Mouse (Mus musculus) frontal cortex, postnatal 14 days (tissue): ENCODE measurements around the gene Thra.
"Not testable (repeated sequence)": the region's sequence is repeated elsewhere in the genome, so short reads cannot be mapped to it uniquely, and the experiment has no call there.

ENCODE experiments used
- DNase-seq, 2 experiments: peaks; one replicate each; pipeline ENCODE4 v3.0.0; 2022; ENCODE audit warnings: low spot score in 2 of 2

The Thra gene

GRCm38 (mm10) chr11:98740393-98741050 is at the start of gene Thra:
TSS of gene Thra (plus strand) at chr11:98740638.
- peak in 1 of 2 experiments; percentile 52 for DNase-seq

DNA sequence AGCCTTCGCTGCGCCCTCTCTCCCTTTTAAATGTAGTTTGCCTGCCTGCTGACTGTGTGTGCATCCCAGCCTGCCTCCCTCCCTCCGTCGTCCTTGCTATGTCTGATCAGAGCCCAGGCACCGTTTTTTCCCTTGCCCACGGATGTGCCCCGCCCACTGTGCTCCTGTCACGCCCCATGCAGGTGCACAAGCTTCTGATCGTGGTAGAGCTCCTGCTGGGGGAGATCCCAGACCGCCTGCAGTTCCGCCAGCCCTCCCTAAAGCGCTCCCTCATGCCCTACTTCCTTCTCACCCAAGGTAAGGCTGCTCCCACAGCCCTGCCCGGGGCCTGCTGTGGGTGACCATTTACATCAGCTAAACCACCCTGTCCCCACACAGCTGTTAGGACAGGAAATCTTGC is 47.2 kb upstream of the Thra start:
- DNase-seq = no peak

DNA sequence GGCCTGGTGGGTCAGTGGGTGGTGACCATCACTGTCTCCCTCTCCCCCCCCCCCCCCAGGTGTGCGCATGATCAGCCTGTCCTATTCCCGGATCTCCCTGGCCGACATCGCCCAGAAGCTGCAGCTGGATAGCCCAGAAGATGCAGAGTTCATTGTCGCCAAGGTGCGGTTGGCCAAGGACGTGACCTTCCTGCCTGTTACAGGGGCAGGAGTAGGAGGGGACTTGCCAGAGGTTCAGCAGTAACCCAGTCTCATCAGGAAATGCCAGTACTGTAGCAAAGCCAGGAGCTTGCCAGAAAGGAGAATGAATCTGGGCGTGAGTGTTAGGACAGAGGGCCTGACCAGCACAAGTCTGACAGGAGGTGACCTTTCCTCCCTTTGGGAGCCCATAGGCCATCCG is 46.7 kb upstream of the Thra start:
- no peak for DNase-seq

- DNase-seq = no peak
Measured at GRCm38 (mm10) chr11:98694301-98694700, 46.1 kb upstream of the Thra start.

DNA sequence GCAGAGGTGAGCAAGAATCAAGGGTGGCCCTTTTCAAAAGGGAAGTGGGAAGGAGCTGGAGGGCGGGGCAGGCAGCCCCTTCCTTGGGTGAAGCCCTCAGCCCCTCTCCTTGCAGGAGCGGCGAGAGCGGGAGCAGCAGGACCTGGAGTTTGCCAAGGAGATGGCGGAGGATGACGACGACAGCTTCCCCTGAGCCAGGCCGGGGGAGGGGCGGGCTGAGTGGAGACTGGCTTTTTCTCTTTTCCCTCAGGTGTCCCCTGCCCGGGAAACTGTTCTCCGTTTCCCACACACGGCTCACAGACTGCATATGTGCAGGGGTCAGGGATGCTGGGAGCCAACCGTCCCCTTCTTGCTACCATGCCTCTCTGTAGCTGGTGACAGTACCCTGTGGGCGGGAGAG is 45.0 kb upstream of the Thra start:
- no peak for DNase-seq

GRCm38 (mm10) chr11:98696454-98697216 is 43.8 kb upstream of the Thra start:
- no peak for DNase-seq

DNA sequence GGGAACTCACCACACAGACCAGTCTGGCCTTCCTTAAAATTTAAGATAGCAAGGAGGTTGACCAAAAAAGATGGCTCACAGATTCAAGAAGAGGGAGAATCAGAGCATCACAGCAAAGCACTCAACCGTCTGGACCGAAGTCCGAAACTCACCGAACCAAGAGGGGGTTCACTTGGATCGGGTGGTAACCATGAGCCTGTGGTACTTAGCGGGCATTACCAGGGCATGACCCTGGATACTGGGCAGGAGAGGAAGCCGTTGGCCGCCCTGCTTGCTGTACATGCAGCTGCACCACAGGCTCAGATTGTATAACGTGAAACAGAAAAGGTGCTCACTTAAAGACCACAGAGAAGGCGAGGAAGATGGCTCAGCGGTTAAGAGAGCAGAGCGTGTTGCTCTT is 43.2 kb upstream of the Thra start:
- DNase-seq = no peak

DNA sequence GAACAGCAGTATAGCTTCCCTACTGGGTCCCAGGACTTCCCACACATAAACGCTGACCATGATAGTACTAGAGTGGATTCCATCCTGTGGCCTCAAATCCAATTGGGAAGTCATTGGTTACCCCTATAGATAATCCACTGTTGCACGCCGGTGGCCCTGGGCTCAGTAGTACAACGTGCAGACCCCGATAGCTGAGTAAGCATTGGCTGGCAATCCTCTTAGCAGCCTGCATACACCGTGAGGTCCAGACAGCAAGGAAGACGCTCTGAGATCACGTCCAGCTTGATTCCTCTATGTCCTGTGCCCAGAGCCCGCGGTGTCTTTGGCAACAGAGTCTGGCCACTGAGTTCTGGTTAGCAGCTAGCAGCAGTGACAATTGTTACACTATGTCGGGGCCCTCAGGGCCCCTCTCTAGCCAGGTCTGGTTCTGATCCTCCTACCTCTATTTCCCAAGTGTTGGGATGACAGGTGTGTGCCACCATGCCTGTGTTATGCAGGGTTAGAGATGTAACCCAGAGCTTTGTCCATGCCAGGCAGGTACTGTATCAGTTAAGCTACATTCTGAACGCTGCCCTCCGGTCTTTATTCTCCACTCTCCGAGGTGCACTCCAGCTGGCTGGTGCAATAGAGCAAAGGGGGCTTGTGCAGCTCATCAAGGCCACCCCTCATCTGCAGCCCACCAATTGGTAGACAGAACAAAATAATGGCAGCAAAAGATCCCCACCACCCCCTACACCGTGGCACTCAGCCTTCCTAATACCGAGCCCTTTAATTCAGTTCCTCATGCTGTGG is 41.4 kb upstream of the Thra start:
- DNase-seq = no peak

DNA sequence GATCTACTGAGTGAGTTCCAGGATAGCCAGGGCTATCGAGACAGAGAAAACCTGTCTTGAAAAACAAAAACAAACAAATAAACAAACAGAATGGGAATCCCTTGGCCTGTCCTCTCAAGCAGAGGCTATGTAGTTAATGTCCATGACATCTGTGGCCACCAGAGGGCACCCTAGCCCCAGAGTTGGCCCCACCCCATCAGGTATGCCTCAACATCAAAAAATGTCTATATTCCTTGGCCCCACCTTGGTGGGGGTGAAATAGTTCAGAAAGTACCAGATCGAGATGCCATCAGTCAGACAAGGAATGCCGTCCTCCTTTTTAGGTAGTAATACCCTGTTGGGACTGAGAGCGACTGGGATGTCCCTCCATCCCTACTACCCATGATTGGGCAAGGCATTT is 40.5 kb upstream of the Thra start:
- peak; percentile 40 to 74 for DNase-seq

- peak in 1 of 2 experiments; percentile 3 for DNase-seq
Measured at GRCm38 (mm10) chr11:98701213-98701670, 39.2 kb upstream of the Thra start, which contains the start of gene Csf3. TSS of gene Csf3 (plus strand) at chr11:98701263.

DNA sequence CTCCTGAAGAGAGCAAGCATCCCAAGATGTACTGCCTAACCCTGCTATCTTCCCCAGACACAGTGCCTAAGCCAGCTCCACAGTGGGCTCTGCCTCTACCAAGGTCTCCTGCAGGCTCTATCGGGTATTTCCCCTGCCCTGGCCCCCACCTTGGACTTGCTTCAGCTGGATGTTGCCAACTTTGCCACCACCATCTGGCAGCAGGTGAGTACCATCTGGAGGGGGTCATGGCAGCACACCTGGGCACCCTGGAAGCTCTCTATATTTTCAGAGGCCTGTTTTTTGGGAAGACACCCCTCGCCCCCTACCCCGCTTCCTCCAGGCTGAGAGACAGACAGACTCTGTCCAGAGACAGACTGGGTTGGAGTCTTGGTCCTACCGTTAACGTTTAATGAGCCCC is 38.1 kb upstream of the Thra start:
- no peak for DNase-seq

DNA sequence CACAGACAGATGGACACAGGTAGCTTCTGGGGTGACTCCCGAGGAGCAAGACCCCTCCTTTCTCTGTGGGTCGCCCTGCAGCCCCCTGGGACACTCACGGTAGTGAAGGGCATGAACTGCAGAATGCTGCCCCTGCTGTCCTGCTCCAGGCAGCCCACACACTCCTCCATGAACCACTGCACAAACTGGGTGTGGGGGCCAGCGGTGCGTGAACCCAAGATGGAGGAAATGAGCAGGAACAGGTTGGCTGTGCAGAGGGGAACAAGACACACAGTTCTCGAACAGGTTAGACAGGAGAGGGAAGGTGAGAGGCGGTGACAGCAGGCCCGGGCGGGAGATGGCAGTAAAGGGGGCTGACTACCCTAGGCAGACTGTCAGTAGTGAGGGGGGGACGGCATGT is 35.4 kb upstream of the Thra start:
- DNase-seq = no peak

DNA sequence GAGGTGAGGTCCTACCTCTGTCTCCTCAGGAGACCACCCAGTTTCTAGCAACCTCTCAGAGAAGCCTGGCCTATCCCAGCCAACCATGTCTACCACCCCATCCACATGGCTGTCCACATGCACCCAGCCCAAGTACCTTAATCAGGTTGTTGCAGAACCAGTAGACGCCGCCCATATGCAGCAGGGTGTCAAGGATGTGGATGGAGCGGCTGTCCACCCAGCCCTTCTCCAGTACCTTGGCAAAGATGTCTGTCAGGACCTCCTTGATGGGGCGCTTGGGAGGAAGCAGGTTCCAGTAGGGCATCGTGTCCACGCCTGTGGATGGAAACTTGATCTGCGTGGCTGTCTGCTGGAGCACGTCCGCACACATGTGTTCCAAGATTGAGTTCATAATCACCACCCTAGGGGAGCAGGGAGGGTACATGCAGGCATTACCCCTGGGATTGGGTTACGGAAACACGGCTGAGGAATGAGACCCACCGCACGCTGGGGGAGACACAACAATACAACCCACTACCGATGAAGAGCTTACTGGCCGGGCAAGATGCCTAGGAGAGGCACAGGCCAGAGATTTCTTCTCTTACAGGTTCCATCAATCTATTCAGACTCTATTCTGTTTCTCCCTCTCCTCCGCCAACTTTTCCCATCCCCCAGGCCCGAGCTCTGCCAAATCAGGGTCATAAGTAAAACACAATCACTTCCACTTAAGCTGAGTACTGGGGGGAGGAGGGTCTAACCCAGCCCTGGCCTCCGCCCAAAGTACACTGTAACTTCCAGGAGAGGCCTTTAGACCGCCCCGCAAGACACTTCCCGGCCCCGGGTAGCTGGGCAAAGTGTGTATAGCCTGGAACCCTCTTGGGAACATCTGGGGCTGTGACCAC is 32.8 kb upstream of the Thra start:
- no peak for DNase-seq

DNA sequence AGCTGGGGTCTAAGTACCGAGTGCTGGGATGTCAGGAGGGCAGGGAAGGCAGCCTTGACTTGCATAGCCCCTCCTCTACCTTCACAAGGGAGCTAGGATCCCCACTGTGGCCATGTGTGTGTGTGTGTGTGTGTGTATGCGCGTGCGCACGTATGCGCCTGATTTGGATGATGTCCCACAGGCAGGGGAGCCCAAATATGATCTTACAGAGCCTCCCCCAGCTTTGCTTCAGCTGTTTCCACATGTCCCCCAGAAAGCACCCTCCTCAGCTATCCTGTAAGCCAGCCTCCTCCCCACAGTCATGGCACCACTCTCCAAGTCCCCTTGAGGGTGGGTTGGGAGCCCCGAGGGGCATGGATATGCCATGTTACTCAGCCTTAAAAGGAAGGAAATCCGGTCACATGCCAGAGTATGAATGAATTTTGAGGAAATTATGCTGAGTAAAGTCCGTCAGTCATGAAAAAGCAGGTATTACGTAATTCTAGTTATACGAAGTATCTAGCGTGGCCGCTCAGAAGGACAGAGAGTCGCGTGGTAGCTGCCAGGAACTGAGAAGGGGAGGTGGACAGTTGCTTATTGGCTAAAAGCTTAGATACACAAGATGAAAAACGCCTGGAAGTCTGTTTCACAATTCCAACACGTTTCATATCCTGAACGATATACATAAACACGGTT is 32.0 kb upstream of the Thra start:
- DNase-seq = no peak

DNA sequence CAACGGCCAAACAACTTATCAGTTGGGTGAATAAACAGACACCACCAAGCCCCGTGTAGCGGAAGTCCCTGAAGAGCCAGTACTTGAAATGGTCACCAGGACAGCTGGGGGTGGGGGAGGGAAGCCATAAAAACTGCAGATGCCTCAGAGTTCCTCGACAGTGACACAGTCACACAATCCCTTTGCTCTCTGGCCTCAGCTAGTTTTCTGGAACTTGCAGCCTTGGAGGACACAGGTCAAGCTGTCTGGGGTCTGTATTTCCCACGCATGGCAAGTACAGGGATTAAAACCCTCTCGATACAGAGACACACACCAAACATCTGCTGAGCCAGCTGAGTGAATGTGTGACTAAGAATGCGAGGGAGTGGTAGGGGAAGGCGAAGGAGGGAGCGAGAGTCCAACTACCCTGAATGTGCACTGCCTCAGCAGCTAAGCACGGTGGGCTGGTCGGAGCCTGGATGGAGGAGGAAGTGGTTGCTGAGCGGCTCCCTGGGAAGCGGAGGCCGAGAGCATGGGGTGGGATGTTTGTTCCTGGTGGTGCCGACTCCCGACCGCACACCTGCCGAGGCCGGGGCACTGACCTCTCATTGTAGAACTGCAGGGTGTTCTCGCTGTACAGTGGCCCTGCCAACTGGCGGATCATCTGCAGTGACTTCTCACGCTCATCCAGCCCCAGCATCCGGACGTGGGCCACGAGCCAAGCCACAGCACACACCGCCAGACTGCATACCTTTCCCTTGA is 31.3 kb upstream of the Thra start:
- no peak for DNase-seq

- DNase-seq = peak in 1 of 2 experiments; percentile 71
Measured at GRCm38 (mm10) chr11:98710416-98711045, 29.9 kb upstream of the Thra start.

DNA sequence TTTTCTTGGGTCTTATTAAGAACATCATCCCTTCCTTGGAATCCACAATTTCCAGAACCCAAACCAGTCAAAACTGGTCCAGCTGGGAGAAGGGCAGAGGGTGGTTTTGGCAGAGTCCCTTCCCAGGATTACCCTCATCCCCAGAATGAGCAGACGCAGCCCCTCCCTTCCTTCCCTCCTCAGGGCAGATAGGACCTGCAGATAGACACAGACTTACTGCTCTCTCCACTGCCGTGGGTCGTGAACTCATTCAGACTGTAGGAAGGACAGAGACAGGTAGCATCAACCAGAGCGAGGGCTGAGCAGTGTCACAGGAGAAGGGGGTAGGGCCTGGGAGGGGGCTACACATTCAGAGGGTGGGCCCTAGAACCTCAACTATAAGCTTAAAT is 29.4 kb upstream of the Thra start:
- no peak for DNase-seq

GRCm38 (mm10) chr11:98712009-98712408 is 28.4 kb upstream of the Thra start:
- not testable (repeated sequence) for DNase-seq

DNA sequence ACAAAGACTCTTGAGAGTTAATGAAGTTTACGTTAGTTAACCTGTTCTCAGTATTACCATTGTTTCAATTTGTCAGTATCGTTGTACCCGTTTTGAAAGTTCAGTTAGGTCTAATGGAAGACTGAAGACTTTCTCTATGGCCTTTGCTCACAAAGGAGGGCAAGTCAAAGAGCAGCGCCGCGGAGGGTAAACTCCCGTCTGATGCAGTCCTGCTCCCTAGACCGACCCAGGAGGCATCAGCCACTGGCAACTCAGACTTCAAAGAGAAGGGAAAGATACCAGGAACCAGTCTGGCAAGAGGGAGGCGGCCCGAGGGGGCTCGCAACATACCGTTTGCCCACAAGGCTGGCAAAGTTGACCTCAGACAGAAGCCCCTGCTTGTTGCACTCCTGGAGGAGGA is 26.7 kb upstream of the Thra start:
- DNase-seq = no peak

DNA sequence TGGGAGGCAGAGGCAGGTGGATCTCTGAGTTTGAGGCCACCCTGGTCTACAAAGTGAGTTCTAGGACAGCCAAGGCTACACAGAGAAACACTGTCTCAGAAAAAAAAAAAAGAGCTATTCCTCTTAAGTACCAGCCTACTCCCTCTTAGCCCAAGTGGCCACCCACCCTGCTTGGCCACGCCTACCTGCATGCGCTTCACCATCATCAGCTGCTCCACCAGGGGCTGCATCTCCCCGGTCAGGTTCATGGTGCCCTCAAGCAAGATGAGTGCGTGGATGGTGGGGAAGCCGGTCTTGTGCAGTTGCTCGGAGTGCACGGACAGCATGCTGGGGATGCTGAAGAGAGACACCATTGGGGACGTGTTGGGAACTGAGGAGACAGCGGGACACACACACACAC is 24.5 kb upstream of the Thra start:
- no peak for DNase-seq
